Mouse (Mus musculus): Measurements from ENCODE around the gene Ppara. TPM values are rescaled to one million over a fixed set of nuclear protein-coding genes. Genes with fewer than 3 reads are reported as not detected.

The Ppara gene
- polyA plus RNA-seq, 1 experiment from 2014 or later, result 6.0 TPM

- Histone ChIP-seq H3K4me3 (ENCODE audit: low read depth, low read length) (no peak overlapping the region), H3K27ac (replicated peaks; ENCODE audit: low read depth, low read length) (no peak overlapping the region), H3K27me3 (replicated peaks; ENCODE audit: control insufficient read depth, insufficient read depth, low read length) (no peaks in the 10 kb centered on the region), H3K9ac (ENCODE audit: low read depth, low read length) (no peak overlapping the region), H3K4me1 (ENCODE audit: control insufficient read depth, insufficient read depth, low read length) (no peaks in the 10 kb centered on the region), H3K4me2 (ENCODE audit: low read depth, low read length) (no peak overlapping the region), H3K36me3 (ENCODE audit: control insufficient read depth, insufficient read depth, low read length) (peaks cover 92% of the 10 kb centered on the region), H3K9me3 (ENCODE audit: control insufficient read depth, low read length) (no peaks in the 10 kb centered on the region)
- 83% methylated on average over 2 of the region's 2 CpGs for WGBS
- no peak for ATAC-seq (ENCODE audit: low read depth)
- DNase-seq (ENCODE audit: low spot score), result no peak
These were observed 41.0 kb upstream of the Ppara start for GRCm38 (mm10) chr15:85693819-85694218.

- no peak for DNase-seq (ENCODE audit: low spot score)
- Histone ChIP-seq H3K36me3 (ENCODE audit: control insufficient read depth, insufficient read depth, low read length) (peaks cover 95% of the 10 kb centered on the region), H3K9ac (ENCODE audit: low read depth, low read length) (no peak overlapping the region), H3K4me1 (ENCODE audit: control insufficient read depth, insufficient read depth, low read length) (no peaks in the 10 kb centered on the region), H3K27ac (replicated peaks; ENCODE audit: low read depth, low read length) (no peak overlapping the region), H3K9me3 (ENCODE audit: control insufficient read depth, low read length) (no peaks in the 10 kb centered on the region), H3K27me3 (replicated peaks; ENCODE audit: control insufficient read depth, insufficient read depth, low read length) (no peaks in the 10 kb centered on the region), H3K4me2 (ENCODE audit: low read depth, low read length) (no peak overlapping the region), H3K4me3 (ENCODE audit: low read depth, low read length) (no peak overlapping the region)
- no peak for ATAC-seq (ENCODE audit: low read depth)
- 95% methylated on average over 1 of the region's 1 CpGs for WGBS
These were observed 40.4 kb upstream of the Ppara start for GRCm38 (mm10) chr15:85694379-85694778.

DNA sequence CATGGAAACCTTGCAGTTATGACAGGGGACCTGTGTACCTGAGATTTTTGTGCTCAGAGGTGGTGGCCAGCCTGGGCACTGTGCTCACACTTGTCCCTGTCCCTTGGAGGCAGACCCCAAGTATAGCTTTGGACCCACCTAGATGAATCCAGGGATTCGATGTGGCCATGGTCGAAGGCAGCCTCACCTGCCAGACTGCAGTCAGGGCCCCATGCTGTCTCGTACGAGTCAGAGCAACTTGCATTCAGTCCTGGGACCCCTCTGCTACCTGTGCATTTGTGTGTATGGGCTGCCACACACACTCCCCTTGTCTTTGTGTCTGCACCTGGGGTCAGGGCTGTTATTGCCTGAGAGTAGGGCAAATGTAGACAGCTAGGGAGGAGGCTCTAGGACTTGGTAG is 39.5 kb upstream of the Ppara start:
- WGBS, result 83% methylated on average over 4 of the region's 4 CpGs
- Histone ChIP-seq H3K9ac (ENCODE audit: low read depth, low read length) (no peak overlapping the region), H3K36me3 (ENCODE audit: control insufficient read depth, insufficient read depth, low read length) (peaks cover 95% of the 10 kb centered on the region), H3K4me1 (ENCODE audit: control insufficient read depth, insufficient read depth, low read length) (no peaks in the 10 kb centered on the region), H3K9me3 (ENCODE audit: control insufficient read depth, low read length) (no peaks in the 10 kb centered on the region), H3K27ac (replicated peaks; ENCODE audit: low read depth, low read length) (no peak overlapping the region), H3K4me3 (ENCODE audit: low read depth, low read length) (no peak overlapping the region), H3K27me3 (replicated peaks; ENCODE audit: control insufficient read depth, insufficient read depth, low read length) (no peaks in the 10 kb centered on the region), H3K4me2 (ENCODE audit: low read depth, low read length) (no peak overlapping the region)
- ATAC-seq (ENCODE audit: low read depth) (no peak), DNase-seq (ENCODE audit: low spot score) (no peak)

DNA sequence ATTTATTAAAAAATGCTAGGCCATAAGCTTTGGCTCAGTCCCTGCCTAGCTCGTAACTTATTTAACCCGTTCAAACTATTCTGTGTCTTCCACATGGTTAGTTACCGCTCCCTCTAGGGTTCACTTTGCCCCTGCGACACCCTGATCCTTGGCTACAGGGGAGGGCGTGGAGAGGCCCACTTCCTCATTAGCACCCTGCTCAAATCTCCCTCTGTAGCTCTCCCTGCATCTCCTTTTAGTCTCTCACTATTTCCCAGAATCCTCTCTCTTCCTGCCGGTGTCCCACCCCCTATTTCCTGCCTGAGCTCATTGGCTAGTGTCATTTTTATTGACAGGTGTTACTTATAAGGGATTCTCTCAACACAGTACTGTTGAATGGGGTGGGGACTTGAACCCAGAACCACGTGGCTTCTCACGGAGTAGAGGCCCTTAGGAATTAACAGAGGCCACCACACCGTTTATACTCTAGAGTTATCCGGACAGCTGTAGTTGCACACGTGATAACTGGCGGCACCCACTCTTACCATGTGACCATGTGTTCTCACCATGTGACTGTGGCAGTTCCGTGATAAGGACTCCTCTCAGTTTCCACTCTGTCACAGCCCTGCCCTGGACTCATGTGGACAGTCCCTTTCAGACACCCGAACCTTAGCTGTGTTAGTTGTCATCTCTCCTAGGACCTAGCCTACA is 36.3 kb upstream of the Ppara start:
- peaks cover 99% of the 10 kb centered on the region for H3K36me3 ChIP-seq (ENCODE audit: control insufficient read depth, insufficient read depth, low read length)
- H3K9me3 ChIP-seq (ENCODE audit: control insufficient read depth, low read length), result no peaks in the 10 kb centered on the region
- no peak overlapping the region for H3K4me3 ChIP-seq (ENCODE audit: low read depth, low read length)
- H3K27ac ChIP-seq (replicated peaks; ENCODE audit: low read depth, low read length), result no peak overlapping the region
- H3K4me1 ChIP-seq (ENCODE audit: control insufficient read depth, insufficient read depth, low read length), result no peaks in the 10 kb centered on the region
- H3K9ac ChIP-seq (ENCODE audit: low read depth, low read length), result no peak overlapping the region
- DNase-seq (ENCODE audit: low spot score), result no peak
- no peak overlapping the region for H3K4me2 ChIP-seq (ENCODE audit: low read depth, low read length)
- no peak for ATAC-seq (ENCODE audit: low read depth)
- H3K27me3 ChIP-seq (replicated peaks; ENCODE audit: control insufficient read depth, insufficient read depth, low read length), result no peaks in the 10 kb centered on the region
- WGBS, result 92% methylated on average over 14 of the region's 14 CpGs

- Histone ChIP-seq H3K27ac (replicated peaks; ENCODE audit: low read depth, low read length) (no peak overlapping the region), H3K27me3 (replicated peaks; ENCODE audit: control insufficient read depth, insufficient read depth, low read length) (no peaks in the 10 kb centered on the region), H3K9me3 (ENCODE audit: control insufficient read depth, low read length) (no peaks in the 10 kb centered on the region), H3K4me2 (ENCODE audit: low read depth, low read length) (no peak overlapping the region), H3K4me1 (ENCODE audit: control insufficient read depth, insufficient read depth, low read length) (no peaks in the 10 kb centered on the region), H3K4me3 (ENCODE audit: low read depth, low read length) (no peak overlapping the region), H3K36me3 (ENCODE audit: control insufficient read depth, insufficient read depth, low read length) (peaks cover 99% of the 10 kb centered on the region), H3K9ac (ENCODE audit: low read depth, low read length) (no peak overlapping the region)
- ATAC-seq (ENCODE audit: low read depth) (no peak), DNase-seq (ENCODE audit: low spot score) (no peak)
- whole genome bisulfite sequencing, result 92% methylated on average over 5 of the region's 5 CpGs
These were observed 35.3 kb upstream of the Ppara start for GRCm38 (mm10) chr15:85699452-85699851.

DNA sequence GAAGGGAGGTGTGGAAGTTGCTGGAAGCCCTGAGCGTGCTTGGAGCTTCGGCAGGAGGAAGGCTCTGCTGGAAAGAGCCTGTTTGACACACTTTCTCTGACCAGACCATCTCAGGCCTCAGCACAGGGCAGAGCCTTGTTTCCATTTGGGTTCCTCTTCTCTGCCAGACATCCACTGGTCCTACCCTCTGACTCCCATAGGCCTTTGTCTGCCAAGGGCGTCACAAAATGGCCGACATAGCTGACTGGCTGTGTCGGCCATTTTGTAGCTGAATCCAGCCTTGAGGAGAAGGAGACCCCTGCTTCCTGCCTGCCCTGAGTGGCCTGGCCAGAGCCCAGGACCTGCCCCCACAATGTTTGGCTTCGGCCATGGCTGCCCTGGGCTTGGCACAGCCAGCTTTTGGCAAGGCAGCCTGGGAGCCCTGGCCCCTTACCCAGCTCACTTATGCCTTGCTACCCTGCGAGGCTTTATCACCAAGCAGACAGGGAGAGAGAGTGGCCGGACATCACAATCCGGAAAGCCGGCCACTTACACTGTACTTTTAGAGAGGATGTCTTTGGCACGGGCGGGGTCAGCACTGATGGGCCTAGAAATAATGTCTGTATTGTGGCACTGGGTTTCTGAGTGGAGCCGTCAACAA is 34.8 kb upstream of the Ppara start:
- no peak for DNase-seq (ENCODE audit: low spot score)
- H3K9ac ChIP-seq (ENCODE audit: low read depth, low read length), result no peak overlapping the region
- 97% methylated on average over 13 of the region's 13 CpGs for WGBS
- H3K4me2 ChIP-seq (ENCODE audit: low read depth, low read length), result no peak overlapping the region
- H3K27ac ChIP-seq (replicated peaks; ENCODE audit: low read depth, low read length), result no peak overlapping the region
- peaks cover 99% of the 10 kb centered on the region for H3K36me3 ChIP-seq (ENCODE audit: control insufficient read depth, insufficient read depth, low read length)
- H3K4me1 ChIP-seq (ENCODE audit: control insufficient read depth, insufficient read depth, low read length), result no peaks in the 10 kb centered on the region
- H3K27me3 ChIP-seq (replicated peaks; ENCODE audit: control insufficient read depth, insufficient read depth, low read length), result no peaks in the 10 kb centered on the region
- no peaks in the 10 kb centered on the region for H3K9me3 ChIP-seq (ENCODE audit: control insufficient read depth, low read length)
- no peak for ATAC-seq (ENCODE audit: low read depth)
- no peak overlapping the region for H3K4me3 ChIP-seq (ENCODE audit: low read depth, low read length)

DNA sequence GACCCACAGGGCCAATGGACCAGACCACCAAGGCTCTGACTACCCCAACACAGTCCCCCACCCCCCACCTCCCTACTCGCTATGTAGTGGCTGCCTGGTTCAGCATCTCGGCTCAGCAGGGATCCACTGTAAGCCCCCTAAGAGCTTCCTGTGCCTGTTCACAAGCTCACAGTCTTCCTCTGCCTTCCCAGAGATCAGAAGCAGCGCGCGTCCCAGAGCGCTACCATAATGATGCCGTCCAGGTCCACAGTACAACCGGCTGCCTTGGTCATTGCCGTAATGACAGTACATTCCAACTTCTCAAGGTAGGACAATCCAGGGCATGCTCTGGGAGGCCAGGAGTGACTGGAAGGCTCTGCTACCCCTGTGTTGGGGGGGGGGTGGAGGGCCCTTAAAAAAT is 34.1 kb upstream of the Ppara start:
- no peak overlapping the region for H3K4me2 ChIP-seq (ENCODE audit: low read depth, low read length)
- ATAC-seq (ENCODE audit: low read depth) (no peak), DNase-seq (ENCODE audit: low spot score) (no peak)
- WGBS, result 74% methylated on average over 9 of the region's 9 CpGs
- no peak overlapping the region for H3K9ac ChIP-seq (ENCODE audit: low read depth, low read length)
- H3K36me3 ChIP-seq (ENCODE audit: control insufficient read depth, insufficient read depth, low read length), result peaks cover 99% of the 10 kb centered on the region
- no peak overlapping the region for H3K4me3 ChIP-seq (ENCODE audit: low read depth, low read length)
- no peaks in the 10 kb centered on the region for H3K9me3 ChIP-seq (ENCODE audit: control insufficient read depth, low read length)
- no peak overlapping the region for H3K27ac ChIP-seq (replicated peaks; ENCODE audit: low read depth, low read length)
- no peaks in the 10 kb centered on the region for H3K27me3 ChIP-seq (replicated peaks; ENCODE audit: control insufficient read depth, insufficient read depth, low read length)
- no peaks in the 10 kb centered on the region for H3K4me1 ChIP-seq (ENCODE audit: control insufficient read depth, insufficient read depth, low read length)

DNA sequence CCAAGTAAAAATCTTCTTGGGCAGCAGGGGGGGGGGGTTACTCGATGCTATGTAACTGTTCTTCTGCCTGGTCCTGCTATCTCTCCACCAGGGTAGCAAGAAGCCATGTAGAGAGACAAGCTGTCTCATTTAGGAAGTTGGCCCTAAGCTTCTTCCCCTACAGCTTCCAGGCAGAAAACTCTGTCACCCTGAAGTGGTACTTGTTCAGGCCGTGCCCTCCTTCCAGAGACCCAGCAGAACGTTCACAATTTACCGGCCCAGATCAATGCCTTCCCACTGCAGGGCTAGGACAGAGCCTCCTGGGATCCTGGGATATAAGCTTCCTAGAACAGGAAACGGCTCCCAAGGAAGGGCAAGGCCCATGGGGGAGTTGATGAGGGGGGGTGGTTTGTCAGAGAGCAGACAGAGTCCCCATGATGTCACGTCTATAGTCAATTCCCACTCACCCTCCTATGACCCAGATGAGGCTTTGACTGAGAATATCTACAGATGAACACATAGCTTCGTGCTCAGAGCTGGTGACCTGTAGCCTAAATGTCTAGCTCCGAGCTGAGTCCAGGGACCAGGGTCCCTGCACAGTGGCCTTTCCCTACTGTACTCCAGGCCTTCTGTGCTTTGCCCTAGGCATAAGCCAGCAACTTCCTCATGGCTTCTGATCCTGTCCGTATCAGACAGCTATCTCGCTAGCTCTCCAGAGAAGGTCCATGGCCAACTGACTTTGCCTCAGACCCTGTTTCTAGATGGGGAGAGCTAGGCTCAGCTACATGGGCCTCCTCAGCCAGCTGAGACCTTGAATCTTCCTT is 33.5 kb upstream of the Ppara start:
- Histone ChIP-seq H3K27ac (replicated peaks; ENCODE audit: low read depth, low read length) (no peak overlapping the region), H3K4me1 (ENCODE audit: control insufficient read depth, insufficient read depth, low read length) (no peaks in the 10 kb centered on the region), H3K36me3 (ENCODE audit: control insufficient read depth, insufficient read depth, low read length) (peaks cover 99% of the 10 kb centered on the region), H3K4me2 (ENCODE audit: low read depth, low read length) (no peak overlapping the region), H3K9ac (ENCODE audit: low read depth, low read length) (no peak overlapping the region), H3K4me3 (ENCODE audit: low read depth, low read length) (no peak overlapping the region), H3K27me3 (replicated peaks; ENCODE audit: control insufficient read depth, insufficient read depth, low read length) (no peaks in the 10 kb centered on the region), H3K9me3 (ENCODE audit: control insufficient read depth, low read length) (no peaks in the 10 kb centered on the region)
- DNase-seq (ENCODE audit: low spot score) (no peak), ATAC-seq (ENCODE audit: low read depth) (no peak)
- WGBS, result 81% methylated on average over 9 of the region's 10 CpGs
